Mouse (Mus musculus): Measurements from ENCODE around the gene Pdcd1. TPM values are rescaled to one million over a fixed set of nuclear protein-coding genes. Genes with fewer than 3 reads are reported as not detected.
"Not testable (repeated sequence)": the region's sequence is repeated elsewhere in the genome, so short reads cannot be mapped to it uniquely, and the experiment has no call there.

The Pdcd1 gene
- total RNA-seq, 2 experiments from 2014 or later, result not detected

- Histone ChIP-seq H3K27ac (no peak within 1 kb of the TSS), H3K4me3 (no peak within 1 kb of the TSS)
- no peak for DNase-seq (ENCODE audit: extremely low spot score in 1 of 2, low spot score in 2 of 2)
- TF ChIP-seq CTCF (IDR thresholded peaks at IDR 0.05), result no peak
- intact Hi-C loops (cut with DNase I), result no loop called here
Measured at GRCm38 (mm10) chr1:94020151-94020550, 32.2 kb downstream of the Pdcd1 start, which contains the start of gene Neu4. Gene Neu4 (plus strand): TSS chr1:94020451.

GRCm38 (mm10) chr1:94011643-94012042 is 40.7 kb downstream of the Pdcd1 start:
- intact Hi-C loops (cut with DNase I), result loop anchor here (2.0 kb wide), 1 partner anchor 39 kb away; no protein-coding TSS in a partner anchor
- no peak for DNase-seq (ENCODE audit: extremely low spot score in 1 of 2, low spot score in 2 of 2)
- Histone ChIP-seq H3K27ac (no peak overlapping the region), H3K4me3 (no peak overlapping the region)
- TF ChIP-seq CTCF (IDR thresholded peaks at IDR 0.05), result peak; percentile 44

GRCm38 (mm10) chr1:94008826-94009225 is 43.5 kb downstream of the Pdcd1 start:
- intact Hi-C loops (cut with DNase I), result loop anchor here (10.0 kb wide), 1 partner anchor 176 kb away; no protein-coding TSS in a partner anchor
- not testable (repeated sequence) for H3K27ac ChIP-seq

GRCm38 (mm10) chr1:94005954-94006506 is 46.3 kb downstream of the Pdcd1 start:
- not testable (repeated sequence) for H3K27ac ChIP-seq; H3K4me3 ChIP-seq; DNase-seq (ENCODE audit: extremely low spot score in 1 of 2, low spot score in 2 of 2)
- intact Hi-C loops (cut with DNase I), result loop anchor here (10.0 kb wide), 1 partner anchor 179 kb away; no protein-coding TSS in a partner anchor

More at GRCm38 (mm10) chr1:94008826-94009225, 43.5 kb downstream of the Pdcd1 start:
- peak; percentile 63 to 67 for DNase-seq (ENCODE audit: extremely low spot score in 1 of 2, low spot score in 2 of 2)
- H3K4me3 ChIP-seq, result not testable (repeated sequence)

GRCm38 (mm10) chr1:94001023-94001422 is 51.3 kb downstream of the Pdcd1 start:
- no peak for DNase-seq (ENCODE audit: extremely low spot score in 1 of 2, low spot score in 2 of 2)
- intact Hi-C loops (cut with DNase I), result loop anchor here (10.0 kb wide), 1 partner anchor 184 kb away; no protein-coding TSS in a partner anchor
- no peak overlapping the region for H3K4me3 ChIP-seq
- no peak for TF ChIP-seq CTCF (IDR thresholded peaks at IDR 0.05)
- no peak overlapping the region for H3K27ac ChIP-seq

- intact Hi-C loops (cut with DNase I); DNase-seq (ENCODE audit: extremely low spot score in 1 of 2, low spot score in 2 of 2); H3K4me3 ChIP-seq; H3K27ac ChIP-seq: not testable (repeated sequence)
Measured at GRCm38 (mm10) chr1:93991491-93991890, 60.9 kb downstream of the Pdcd1 start.

- DNase-seq (ENCODE audit: extremely low spot score in 1 of 2, low spot score in 2 of 2); H3K4me3 ChIP-seq; intact Hi-C loops (cut with DNase I); H3K27ac ChIP-seq: not testable (repeated sequence)
Measured at GRCm38 (mm10) chr1:93991068-93991467, 61.3 kb downstream of the Pdcd1 start.

GRCm38 (mm10) chr1:93990209-93990608 is 62.1 kb downstream of the Pdcd1 start, which contains the start of gene Gal3st2c:
Gene Gal3st2c (plus strand): TSS chr1:93990509.
- intact Hi-C loops (cut with DNase I); DNase-seq (ENCODE audit: extremely low spot score in 1 of 2, low spot score in 2 of 2); H3K27ac ChIP-seq; H3K4me3 ChIP-seq: not testable (repeated sequence)

GRCm38 (mm10) chr1:93988786-93989185 is 63.6 kb downstream of the Pdcd1 start:
- no peak overlapping the region for H3K4me3 ChIP-seq
- TF ChIP-seq CTCF (IDR thresholded peaks at IDR 0.05), result no peak; the same call in 1 of the 2 replicates
- intact Hi-C loops (cut with DNase I), result loop anchor here (5.0 kb wide), 2 partner anchors 39 to 89 kb away; no protein-coding TSS in a partner anchor
- no peak for DNase-seq (ENCODE audit: extremely low spot score in 1 of 2, low spot score in 2 of 2)
- no peak overlapping the region for H3K27ac ChIP-seq

Other genes starting within 250 kb of the Pdcd1 start
- gene Ing5, start 248.6 kb downstream of the Pdcd1 start, total RNA-seq (2021), result 10 to 100 TPM; 12.8 to 15.2 TPM
- gene D2hgdh, start 227.6 kb downstream of the Pdcd1 start, total RNA-seq (2021), result 10 to 100 TPM; 12.6 to 14.2 TPM
- under 1 TPM in 1 of 2 experiments, not detected in 1; 0.16 TPM for gene Gal3st2, start 191.2 kb downstream of the Pdcd1 start, total RNA-seq (2021)
- gene Gal3st2b, start 134.2 kb downstream of the Pdcd1 start, total RNA-seq (2021), result under 1 TPM in 1 of 2 experiments, not detected in 1; 0.54 TPM
- gene Gal3st2c, start 62.0 kb downstream of the Pdcd1 start, total RNA-seq (2021), result under 1 TPM; 0.05 TPM
- 1 to 10 TPM; 7.1 to 7.3 TPM for gene Neu4, start 32.1 kb downstream of the Pdcd1 start, total RNA-seq (2021)

Measured in left cerebral cortex, adult 2 months (tissue).